Mouse (Mus musculus): ENCODE measurements around the gene Olfr1501. TPM values are rescaled to one million over a fixed set of nuclear protein-coding genes. Genes with fewer than 3 reads are reported as not detected.

Gene Olfr1501
- not detected in 2 replicates for polyA plus RNA-seq (2012; rRNA removed; ENCODE audit: low replicate concordance)

GRCm38 (mm10) chr19:13850592-13850991 is at the start of gene Olfr1501:
Olfr1501 (minus strand) TSS chr19:13850692.

GRCm38 (mm10) chr19:13897828-13898227 is 47.3 kb upstream of the Olfr1501 start, which contains the start of gene Olfr1504:
Olfr1504 (minus strand) TSS chr19:13897928.

GRCm38 (mm10) chr19:13861495-13861894 is 11.0 kb upstream of the Olfr1501 start, which contains the start of gene Olfr1502:
Olfr1502 (plus strand) TSS chr19:13861795.

GRCm38 (mm10) chr19:13830388-13830787 is 20.1 kb downstream of the Olfr1501 start, which contains the start of gene Olfr1500:
Olfr1500 (minus strand) TSS chr19:13830488.

GRCm38 (mm10) chr19:13819347-13819746 is 31.1 kb downstream of the Olfr1501 start, which contains the start of gene Olfr1499:
Olfr1499 (minus strand) TSS chr19:13819447.

GRCm38 (mm10) chr19:13798102-13798501 is 52.4 kb downstream of the Olfr1501 start, which contains the start of gene Olfr1497:
Olfr1497 (minus strand) TSS chr19:13798202.

Other genes starting within 250 kb of the Olfr1501 start
- gene Olfr1487, start 233.3 kb downstream of the Olfr1501 start, polyA plus RNA-seq (2012; rRNA removed; ENCODE audit: low replicate concordance), result not detected in 2 replicates
- not detected in 2 replicates for gene Olfr1489, start 219.1 kb downstream of the Olfr1501 start, polyA plus RNA-seq (2012; rRNA removed; ENCODE audit: low replicate concordance)
- not detected in 2 replicates for gene Olfr1490, start 199.6 kb downstream of the Olfr1501 start, polyA plus RNA-seq (2012; rRNA removed; ENCODE audit: low replicate concordance)
- not detected in 2 replicates for gene Olfr1491, start 153.4 kb downstream of the Olfr1501 start, polyA plus RNA-seq (2012; rRNA removed; ENCODE audit: low replicate concordance)
- not detected in 2 replicates for gene Olfr1493-ps1, start 127.4 kb downstream of the Olfr1501 start, polyA plus RNA-seq (2012; rRNA removed; ENCODE audit: low replicate concordance)
- gene Olfr1494, start 111.0 kb downstream of the Olfr1501 start, polyA plus RNA-seq (2012; rRNA removed; ENCODE audit: low replicate concordance), result not detected in 2 replicates
- gene Olfr1495, start 86.1 kb downstream of the Olfr1501 start, polyA plus RNA-seq (2012; rRNA removed; ENCODE audit: low replicate concordance), result not detected in 2 replicates
- gene Olfr1496, start 72.8 kb downstream of the Olfr1501 start, polyA plus RNA-seq (2012; rRNA removed; ENCODE audit: low replicate concordance), result not detected in 2 replicates
- not detected in 2 replicates for gene Olfr1497, start 52.5 kb downstream of the Olfr1501 start, polyA plus RNA-seq (2012; rRNA removed; ENCODE audit: low replicate concordance)
- not detected in 2 replicates for gene Olfr1499, start 31.2 kb downstream of the Olfr1501 start, polyA plus RNA-seq (2012; rRNA removed; ENCODE audit: low replicate concordance)
- gene Olfr1500, start 20.2 kb downstream of the Olfr1501 start, polyA plus RNA-seq (2012; rRNA removed; ENCODE audit: low replicate concordance), result not detected in 2 replicates
- not detected in 2 replicates for gene Olfr1502, start 11.1 kb upstream of the Olfr1501 start, polyA plus RNA-seq (2012; rRNA removed; ENCODE audit: low replicate concordance)
- gene Olfr1504, start 47.2 kb upstream of the Olfr1501 start, polyA plus RNA-seq (2012; rRNA removed; ENCODE audit: low replicate concordance), result not detected in 2 replicates
- gene Olfr1505, start 62.8 kb upstream of the Olfr1501 start, polyA plus RNA-seq (2012; rRNA removed; ENCODE audit: low replicate concordance), result not detected in 2 replicates